Mouse (Mus musculus) lung, postnatal 0 days (tissue): ENCODE measurements around the gene Gm26992. TPM values are rescaled to one million over a fixed set of nuclear protein-coding genes. Genes with fewer than 3 reads are reported as not detected.

Experiments used
- ATAC-seq: fragments of 200-750 bp; cut with Nextera tagmentation; 2 replicates; pipeline ENCODE4 v1.8.0; 2017; ENCODE audit warnings: moderate library complexity
- DNase-seq: peaks from one replicate; pipeline ENCODE4 v3.0.0-alpha.2; 2016; ENCODE audit warnings: low spot score
- H3K27ac ChIP-seq: fragments of 300-500 bp; sonication (generic); 2 replicates; pipeline ENCODE4 v1.5.1; 2014; ENCODE audit warnings: antibody characterized with exemption, mild to moderate bottlenecking, low read length, mixed read lengths
- H3K27me3 ChIP-seq: fragments of 300-500 bp; sonication (generic); replicated peaks from 2 replicates; pipeline ENCODE4 v1.6.1; 2014; ENCODE audit warnings: low read length, mixed read lengths; ENCODE audit not compliant: insufficient read depth
- H3K36me3 ChIP-seq: fragments of 300-500 bp; sonication (generic); 2 replicates; pipeline ENCODE4 v1.6.1; 2014; ENCODE audit warnings: low read length, mixed read lengths; ENCODE audit not compliant: insufficient read depth
- H3K4me1 ChIP-seq: fragments of 300-500 bp; sonication (generic); 2 replicates; pipeline ENCODE4 v1.6.1; 2014; ENCODE audit warnings: antibody characterized with exemption, low read depth, low read length, mixed read lengths; ENCODE audit not compliant: insufficient read depth
- H3K4me2 ChIP-seq: fragments of 300-500 bp; sonication (generic); replicated peaks from 2 replicates; pipeline ENCODE4 v1.6.1; 2014; ENCODE audit warnings: low read depth, mild to moderate bottlenecking, low read length, moderate library complexity, mixed read lengths
- H3K4me3 ChIP-seq: fragments of 300-500 bp; sonication (generic); 2 replicates; pipeline ENCODE4 v1.5.1; 2014; ENCODE audit warnings: low read depth, low read length
- H3K9ac ChIP-seq: fragments of 300-500 bp; sonication (generic); replicated peaks from 2 replicates; pipeline ENCODE4 v1.6.1; 2014; ENCODE audit warnings: low read depth, mild to moderate bottlenecking
- H3K9me3 ChIP-seq: fragments of 300-500 bp; sonication (generic); 2 replicates; pipeline ENCODE4 v1.6.1; 2016; ENCODE audit warnings: low read length, mixed read lengths
- CTCF ChIP-seq: IDR thresholded peaks from 2 replicates; pipeline ENCODE4 v1.5.1; 2016; ENCODE audit warnings: antibody characterized with exemption, mild to moderate bottlenecking
- EP300 ChIP-seq: IDR thresholded peaks from 2 replicates; pipeline ENCODE4 v1.6.1; 2016; ENCODE audit warnings: antibody characterized with exemption, mild to moderate bottlenecking, control low read depth
- WGBS: fragments of 180-500 bp; shearing (Covaris S2); extraction: QIAGEN DNeasy Blood & Tissue Kit; methylation state at CpG from one replicate; pipeline ENCODE4 v1.1.7; 2014; 5-methylcytosine and 5-hydroxymethylcytosine counted together
- polyA plus RNA-seq: library from polyadenylated mRNA; unstranded; fragments of >200 nt; fragmentation: Nextera tagmentation; extraction: Ambion mirVana; gene quantifications from 2 replicates; pipeline ENCODE4 v1.2.1, GENCODE M21; 2015

The Gm26992 gene
- polyA plus RNA-seq, 1 experiment from 2014 or later, result not detected

GRCm38 (mm10) chrX:103499374-103499773, 77.6 kb downstream of the Gm26992 start:
- DNase-seq (no peak), ATAC-seq (no peak)
- H3K27ac ChIP-seq, result no peak overlapping the region
- TF ChIP-seq EP300 (no peak), CTCF (no peak)
- H3K4me2 ChIP-seq, result no peak overlapping the region
- H3K9ac ChIP-seq, result no peak overlapping the region
- H3K4me1 ChIP-seq, result no peaks in the 10 kb centered on the region
- no peak overlapping the region for H3K4me3 ChIP-seq
- no peaks in the 10 kb centered on the region for H3K9me3 ChIP-seq
- H3K27me3 ChIP-seq, result no peaks in the 10 kb centered on the region
- 87% methylated on average over 3 of the region's 3 CpGs for WGBS
- no peaks in the 10 kb centered on the region for H3K36me3 ChIP-seq

- no peak for ATAC-seq
- no peak for TF ChIP-seq CTCF
- TF ChIP-seq EP300, result no peak
These were observed 78.3 kb downstream of the Gm26992 start for GRCm38 (mm10) chrX:103500137-103500536.

GRCm38 (mm10) chrX:103508218-103508617, 86.4 kb downstream of the Gm26992 start:
- Histone ChIP-seq H3K4me1 (no peaks in the 10 kb centered on the region), H3K9me3 (no peaks in the 10 kb centered on the region), H3K27ac (no peak overlapping the region), H3K9ac (no peak overlapping the region), H3K4me2 (no peak overlapping the region), H3K27me3 (no peaks in the 10 kb centered on the region), H3K36me3 (no peaks in the 10 kb centered on the region), H3K4me3 (no peak overlapping the region)
- ATAC-seq, result no peak
- TF ChIP-seq CTCF (no peak), EP300 (no peak)
- 78% methylated on average over 4 of the region's 4 CpGs for WGBS
- DNase-seq, result no peak

More at GRCm38 (mm10) chrX:103500137-103500536, 78.3 kb downstream of the Gm26992 start:
- H3K4me1 ChIP-seq, result no peaks in the 10 kb centered on the region
- no peak for DNase-seq
- H3K4me2 ChIP-seq, result no peak overlapping the region
- no peak overlapping the region for H3K9ac ChIP-seq
- H3K27me3 ChIP-seq, result no peaks in the 10 kb centered on the region
- H3K36me3 ChIP-seq, result no peaks in the 10 kb centered on the region
- 83% methylated on average over 2 of the region's 2 CpGs for WGBS
- no peaks in the 10 kb centered on the region for H3K9me3 ChIP-seq
- H3K4me3 ChIP-seq, result no peak overlapping the region
- no peak overlapping the region for H3K27ac ChIP-seq

GRCm38 (mm10) chrX:103509168-103510019, 87.6 kb downstream of the Gm26992 start:
- H3K4me1 ChIP-seq, result no peaks in the 10 kb centered on the region
- H3K9ac ChIP-seq, result no peak overlapping the region
- no peak overlapping the region for H3K4me2 ChIP-seq
- H3K36me3 ChIP-seq, result no peaks in the 10 kb centered on the region
- 80% methylated on average over 8 of the region's 8 CpGs for WGBS
- H3K9me3 ChIP-seq, result no peaks in the 10 kb centered on the region
- ATAC-seq (no peak), DNase-seq (no peak)
- H3K27me3 ChIP-seq, result no peaks in the 10 kb centered on the region
- no peak overlapping the region for H3K4me3 ChIP-seq
- no peak overlapping the region for H3K27ac ChIP-seq
- no peak for TF ChIP-seq CTCF
- no peak for TF ChIP-seq EP300

- Histone ChIP-seq H3K27ac (no peak overlapping the region), H3K9me3 (no peaks in the 10 kb centered on the region), H3K36me3 (no peaks in the 10 kb centered on the region), H3K4me3 (no peak overlapping the region), H3K4me2 (no peak overlapping the region), H3K27me3 (no peaks in the 10 kb centered on the region), H3K4me1 (no peaks in the 10 kb centered on the region), H3K9ac (no peak overlapping the region)
- ATAC-seq (peak; percentile 81), DNase-seq (peak; percentile 79)
- TF ChIP-seq EP300, result peak; percentile 68; the same call in 1 of the 2 replicates
- TF ChIP-seq CTCF, result peak; percentile 47
- 44% methylated on average over 4 of the region's 4 CpGs for WGBS
These were observed 93.0 kb downstream of the Gm26992 start for GRCm38 (mm10) chrX:103514782-103515181.

- Histone ChIP-seq H3K27ac (no peak overlapping the region), H3K36me3 (no peaks in the 10 kb centered on the region), H3K4me3 (no peak overlapping the region), H3K9me3 (no peaks in the 10 kb centered on the region), H3K27me3 (no peaks in the 10 kb centered on the region), H3K4me2 (no peak overlapping the region), H3K9ac (no peak overlapping the region), H3K4me1 (no peaks in the 10 kb centered on the region)
- WGBS, result 62% methylated on average over 1 of the region's 1 CpGs
- TF ChIP-seq CTCF (no peak), EP300 (no peak)
- DNase-seq, result peak; percentile 45
- ATAC-seq, result peak; percentile 56; the same call in 1 of the 2 replicates
These were observed 93.5 kb downstream of the Gm26992 start for GRCm38 (mm10) chrX:103515346-103515745.
